In genomic region chr5:89631599-89631998, GRCm38 (mm10) we compare ENCODE assay signal across 15 mouse cellular contexts.
A peak's percentile ranks its signal among the peaks of the same experiment; 100 is the strongest.
DNase-seq lines count a peak whose midpoint lies in the region; ATAC-seq and TF ChIP-seq lines count a peak whose summit lies in the region.
"Had no signal": no experiment of that assay in that cellular context is flagged by ENCODE, and none has a peak within 500 bp of the region (broad histone marks: within the 10 kb centered on the region; RNA-seq: fewer than 3 reads in every experiment).

No protein-coding gene starts in this region.

- peak; percentile 91 for ATAC-seq in forebrain, postnatal 0 days
- ATAC-seq: hindbrain, embryonic 16.5 days had no signal

- WGBS in forebrain, postnatal 0 days, result 45% methylated on average over 1 of the region's 1 CpGs

- no peak for TF ChIP-seq CTCF in forebrain, postnatal 0 days (IDR thresholded peaks at IDR 0.05; ENCODE audit: low read depth)

- H3K4me2 ChIP-seq in forebrain, postnatal 0 days (ENCODE audit: low read depth), result no peak overlapping the region
- H3K4me2 ChIP-seq: embryonic facial prominence, embryonic 15.5 days; kidney, embryonic 15.5 days had no signal

- no peaks in the 10 kb centered on the region for H3K36me3 ChIP-seq in forebrain, postnatal 0 days (ENCODE audit: insufficient read depth)
- H3K36me3 ChIP-seq: embryonic facial prominence, embryonic 15.5 days; kidney, embryonic 15.5 days; midbrain, embryonic 10.5 days had no signal

- peak; percentile 36 for DNase-seq in left cerebral cortex, adult 11 months (ENCODE audit: low spot score)
- DNase-seq in left cerebral cortex, postnatal 4 days, result no peak
- peak; percentile 86 for DNase-seq in forebrain, postnatal 0 days
- DNase-seq in left cerebral cortex, postnatal 10 days (ENCODE audit: extremely low spot score in 1 of 2, low spot score in 2 of 2), result peak; percentile 38 to 52
- peak; percentile 68 for DNase-seq in right cerebral cortex, postnatal 4 days
- no peak for DNase-seq in ovary, adult 18-20 months (ENCODE audit: low spot score)
- no peak for DNase-seq in spleen, postnatal 36 days (ENCODE audit: low spot score in 2 of 2)
- DNase-seq: adrenal gland, postnatal 14 days; cerebellum, adult 11 months; heart, postnatal 10 days; lung, postnatal 10 days had no signal

- H3K9ac ChIP-seq in forebrain, postnatal 0 days, result no peak overlapping the region
- H3K9ac ChIP-seq: embryonic facial prominence, embryonic 15.5 days; kidney, embryonic 15.5 days had no signal

- intact Hi-C loops in left cerebral cortex, postnatal 4 days (cut with DNase I), result no loop called here
- intact Hi-C loops in left cerebral cortex, postnatal 10 days (cut with DNase I), result no loop called here

- no peaks in the 10 kb centered on the region for H3K9me3 ChIP-seq in forebrain, postnatal 0 days (ENCODE audit: low read length)
- H3K9me3 ChIP-seq: embryonic facial prominence, embryonic 15.5 days; kidney, embryonic 15.5 days; midbrain, embryonic 10.5 days had no signal

- H3K27ac ChIP-seq in forebrain, postnatal 0 days (ENCODE audit: low read depth, low read length), result no peak overlapping the region
- H3K27ac ChIP-seq: embryonic facial prominence, embryonic 15.5 days; kidney, embryonic 15.5 days; midbrain, embryonic 10.5 days had no signal

- no peaks in the 10 kb centered on the region for H3K4me1 ChIP-seq in forebrain, postnatal 0 days (ENCODE audit: insufficient read depth)
- H3K4me1 ChIP-seq: embryonic facial prominence, embryonic 15.5 days; kidney, embryonic 15.5 days; midbrain, embryonic 10.5 days had no signal

- H3K4me3 ChIP-seq in forebrain, postnatal 0 days (ENCODE audit: low read depth, low read length), result no peak overlapping the region
- H3K4me3 ChIP-seq: embryonic facial prominence, embryonic 15.5 days; kidney, embryonic 15.5 days; midbrain, embryonic 10.5 days had no signal

- no peaks in the 10 kb centered on the region for H3K27me3 ChIP-seq in forebrain, postnatal 0 days (ENCODE audit: insufficient read depth, low read length)
- H3K27me3 ChIP-seq: embryonic facial prominence, embryonic 15.5 days; kidney, embryonic 15.5 days had no signal

Comparison
In these comparisons a context has a peak if more than half of its experiments do, and no peak if none do; other contexts are left out.
1. DNase-seq: peak in left cerebral cortex, adult 11 months (single experiment), forebrain, postnatal 0 days (single experiment), left cerebral cortex, postnatal 10 days (2 of 2) and right cerebral cortex, postnatal 4 days (single experiment); none in left cerebral cortex, postnatal 4 days (single experiment), ovary, adult 18-20 months (single experiment) and spleen, postnatal 36 days (0 of 2).